Mouse (Mus musculus) forebrain, embryonic 11.5 days (tissue): ENCODE results near the gene Zeb2. TPM values are rescaled to one million over a fixed set of nuclear protein-coding genes. Genes with fewer than 3 reads are reported as not detected.
A peak's percentile ranks its signal among the peaks of the same experiment; 100 is the strongest.

Source experiments
- ATAC-seq: fragments of 200-750 bp; cut with Nextera tagmentation; replicated peaks from 2 replicates; pipeline ENCODE4 v1.8.0; 2017; ENCODE audit warnings: moderate TSS enrichment; ENCODE audit not compliant: low FRiP score
- DNase-seq: peaks from one replicate; pipeline ENCODE4 v3.0.0-alpha.2; 2017; ENCODE audit warnings: low spot score
- H3K27ac ChIP-seq: fragments of 300-500 bp; sonication (generic); 2 replicates; pipeline ENCODE4 v1.5.1; 2014; ENCODE audit warnings: low read depth, low read length
- H3K27me3 ChIP-seq: fragments of 300-500 bp; sonication (generic); 2 replicates; pipeline ENCODE4 v1.6.1; 2014; ENCODE audit warnings: mild to moderate bottlenecking, low read length, mixed read lengths; ENCODE audit not compliant: control insufficient read depth, insufficient read depth
- H3K36me3 ChIP-seq: fragments of 300-500 bp; sonication (generic); 2 replicates; pipeline ENCODE4 v1.6.1; 2014; ENCODE audit warnings: mild to moderate bottlenecking, low read length, moderate library complexity, mixed read lengths; ENCODE audit not compliant: control insufficient read depth, insufficient read depth
- H3K4me1 ChIP-seq: fragments of 300-500 bp; sonication (generic); replicated peaks from 2 replicates; pipeline ENCODE4 v1.6.1; 2014; ENCODE audit warnings: low read length, mixed read lengths; ENCODE audit not compliant: control insufficient read depth, insufficient read depth
- H3K4me2 ChIP-seq: fragments of 300-500 bp; sonication (generic); 2 replicates; pipeline ENCODE4 v1.6.1; 2014; ENCODE audit warnings: low read depth, mild to moderate bottlenecking, low read length, moderate library complexity, mixed read lengths; ENCODE audit not compliant: severe bottlenecking
- H3K4me3 ChIP-seq: fragments of 300-500 bp; sonication (generic); 2 replicates; pipeline ENCODE4 v1.5.1; 2014; ENCODE audit warnings: low read depth, low read length
- H3K9ac ChIP-seq: fragments of 300-500 bp; sonication (generic); 2 replicates; pipeline ENCODE4 v1.6.1; 2014; ENCODE audit warnings: low read length
- H3K9me3 ChIP-seq: fragments of 300-500 bp; sonication (generic); 2 replicates; pipeline ENCODE4 v1.6.1; 2016; ENCODE audit warnings: low read length, mixed read lengths; ENCODE audit not compliant: control insufficient read depth
- WGBS: fragments of 180-500 bp; shearing (Covaris S2); extraction: QIAGEN DNeasy Blood & Tissue Kit; methylation state at CpG from one replicate; pipeline ENCODE4 v1.1.7; 2014; 5-methylcytosine and 5-hydroxymethylcytosine counted together
- polyA plus RNA-seq: library from polyadenylated mRNA; unstranded; fragments of >200 nt; fragmentation: Nextera tagmentation; extraction: Ambion mirVana; gene quantifications from 2 replicates; pipeline ENCODE4 v1.2.1, GENCODE M21; 2014

Gene Zeb2
- polyA plus RNA-seq, 1 experiment from 2014 or later = 50.0 TPM

GRCm38 (mm10) chr2:45060202-45060601, 57.0 kb downstream of the Zeb2 start:
- H3K4me3 ChIP-seq = no peak overlapping the region
- H3K9ac ChIP-seq = no peak overlapping the region
- 78% methylated on average over 9 of the region's 9 CpGs for WGBS
- H3K4me1 ChIP-seq = peaks cover 12% of the 10 kb centered on the region
- no peak overlapping the region for H3K27ac ChIP-seq
- ATAC-seq = no peak
- H3K4me2 ChIP-seq = no peak overlapping the region
- H3K9me3 ChIP-seq = no peaks in the 10 kb centered on the region
- no peaks in the 10 kb centered on the region for H3K36me3 ChIP-seq
- DNase-seq = no peak
- H3K27me3 ChIP-seq = no peaks in the 10 kb centered on the region

- WGBS = 83% methylated on average over 4 of the region's 4 CpGs
- peaks cover 12% of the 10 kb centered on the region for H3K4me1 ChIP-seq
These were observed 57.6 kb downstream of the Zeb2 start for GRCm38 (mm10) chr2:45059599-45059998.

DNA sequence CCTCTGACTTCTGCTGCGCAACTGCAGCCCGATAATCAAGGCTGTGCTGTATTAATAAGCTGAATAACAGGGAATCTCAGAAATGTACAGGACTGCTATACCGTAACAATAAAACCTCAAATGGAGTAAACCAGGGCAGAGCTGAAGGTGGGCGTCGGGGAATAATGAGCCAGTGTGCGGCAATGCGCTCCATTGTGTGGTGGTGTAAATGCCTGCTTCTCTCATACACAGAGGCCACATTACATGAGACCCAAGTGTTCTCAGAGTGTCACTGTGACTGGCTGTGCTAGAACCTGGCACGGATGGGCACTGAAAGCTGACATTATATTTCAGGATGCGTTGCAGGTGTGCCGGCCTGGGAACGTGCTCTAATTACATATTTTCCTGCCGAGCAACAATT, 58.2 kb downstream of the Zeb2 start:
- Histone ChIP-seq H3K27me3 (no peaks in the 10 kb centered on the region), H3K36me3 (no peaks in the 10 kb centered on the region), H3K4me1 (peaks cover 12% of the 10 kb centered on the region), H3K9me3 (no peaks in the 10 kb centered on the region), H3K4me3 (no peak overlapping the region), H3K27ac (no peak overlapping the region), H3K4me2 (no peak overlapping the region), H3K9ac (no peak overlapping the region)
- 61% methylated on average over 12 of the region's 12 CpGs for WGBS
- DNase-seq = no peak
- peak; percentile 54; the same call in 1 of the 2 replicates for ATAC-seq

More at GRCm38 (mm10) chr2:45059599-45059998, 57.6 kb downstream of the Zeb2 start:
- no peak overlapping the region for H3K9ac ChIP-seq
- no peak for ATAC-seq
- H3K4me2 ChIP-seq = no peak overlapping the region
- no peak overlapping the region for H3K27ac ChIP-seq
- H3K4me3 ChIP-seq = no peak overlapping the region
- H3K9me3 ChIP-seq = no peaks in the 10 kb centered on the region
- DNase-seq = no peak
- no peaks in the 10 kb centered on the region for H3K36me3 ChIP-seq
- no peaks in the 10 kb centered on the region for H3K27me3 ChIP-seq

DNA sequence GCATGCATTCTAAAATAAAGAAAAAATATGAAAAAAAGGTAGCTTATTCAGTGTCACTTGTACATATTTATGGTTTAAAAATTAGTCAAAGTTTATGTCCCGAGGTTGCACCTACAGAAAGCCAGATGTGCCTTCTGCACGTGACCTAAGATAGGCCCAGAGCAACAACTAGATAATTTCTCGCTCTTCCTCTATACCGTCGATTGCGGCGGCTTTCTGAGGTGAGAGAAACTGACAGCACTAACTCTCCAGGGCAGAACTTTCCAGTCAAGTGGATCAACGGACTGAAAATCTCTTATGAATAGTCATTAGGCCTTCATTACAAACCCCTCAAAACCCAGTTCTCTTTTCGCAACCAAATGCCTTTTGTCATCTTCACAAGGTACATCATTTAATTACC, 59.0 kb downstream of the Zeb2 start:
- Histone ChIP-seq H3K4me2 (no peak overlapping the region), H3K4me1 (peaks cover 6% of the 10 kb centered on the region; the same call in 1 of the 2 replicates), H3K4me3 (no peak overlapping the region), H3K9ac (no peak overlapping the region), H3K9me3 (no peaks in the 10 kb centered on the region), H3K27me3 (no peaks in the 10 kb centered on the region), H3K27ac (no peak overlapping the region), H3K36me3 (no peaks in the 10 kb centered on the region)
- ATAC-seq (no peak), DNase-seq (no peak)
- WGBS = 86% methylated on average over 9 of the region's 9 CpGs

DNA sequence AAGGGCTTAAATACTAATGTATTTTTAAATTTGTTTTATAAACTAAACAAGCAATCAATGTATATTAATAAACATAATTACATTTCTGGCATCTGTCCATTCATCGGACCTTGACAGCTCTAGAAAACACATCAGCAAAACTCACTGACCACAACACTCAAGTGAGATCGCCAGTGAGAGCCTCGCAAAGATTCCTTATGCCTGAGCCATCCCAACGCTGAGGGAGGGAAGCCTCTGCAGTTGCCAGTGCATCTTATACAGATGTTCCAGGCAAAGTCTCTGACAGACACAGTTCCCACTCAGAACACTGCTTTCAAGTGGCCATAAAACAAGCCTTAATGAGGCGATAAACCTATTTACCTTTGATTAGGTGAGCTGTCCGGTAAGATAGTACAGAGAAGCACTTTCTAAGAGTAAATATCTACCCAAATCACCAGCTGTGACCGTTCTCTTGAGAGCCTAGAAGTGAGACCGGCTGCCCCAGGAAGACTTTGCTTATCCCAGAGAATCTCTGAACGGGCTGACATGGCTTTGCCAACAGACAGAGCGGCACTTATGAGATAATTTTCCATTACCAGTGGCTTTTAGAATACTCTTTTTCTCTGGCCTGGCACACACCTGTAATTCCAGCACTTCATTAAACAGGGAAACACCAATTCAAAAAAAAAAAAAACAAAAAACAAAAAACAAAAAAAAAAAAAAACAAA, 60.2 kb downstream of the Zeb2 start:
- no peak for DNase-seq
- no peak overlapping the region for H3K4me3 ChIP-seq
- no peaks in the 10 kb centered on the region for H3K27me3 ChIP-seq
- no peaks in the 10 kb centered on the region for H3K36me3 ChIP-seq
- ATAC-seq = no peak
- no peak overlapping the region for H3K27ac ChIP-seq
- 89% methylated on average over 10 of the region's 10 CpGs for WGBS
- H3K9ac ChIP-seq = no peak overlapping the region
- no peaks in the 10 kb centered on the region for H3K9me3 ChIP-seq
- H3K4me1 ChIP-seq = peaks cover 5% of the 10 kb centered on the region; the same call in 1 of the 2 replicates
- no peak overlapping the region for H3K4me2 ChIP-seq

GRCm38 (mm10) chr2:45055926-45056325, 61.3 kb downstream of the Zeb2 start:
- Histone ChIP-seq H3K9ac (no peak overlapping the region), H3K9me3 (no peaks in the 10 kb centered on the region), H3K4me1 (peaks cover 5% of the 10 kb centered on the region; the same call in 1 of the 2 replicates), H3K27me3 (no peaks in the 10 kb centered on the region), H3K4me3 (no peak overlapping the region), H3K4me2 (no peak overlapping the region), H3K36me3 (no peaks in the 10 kb centered on the region), H3K27ac (no peak overlapping the region)
- ATAC-seq (no peak), DNase-seq (no peak)
- 90% methylated on average over 6 of the region's 6 CpGs for WGBS

DNA sequence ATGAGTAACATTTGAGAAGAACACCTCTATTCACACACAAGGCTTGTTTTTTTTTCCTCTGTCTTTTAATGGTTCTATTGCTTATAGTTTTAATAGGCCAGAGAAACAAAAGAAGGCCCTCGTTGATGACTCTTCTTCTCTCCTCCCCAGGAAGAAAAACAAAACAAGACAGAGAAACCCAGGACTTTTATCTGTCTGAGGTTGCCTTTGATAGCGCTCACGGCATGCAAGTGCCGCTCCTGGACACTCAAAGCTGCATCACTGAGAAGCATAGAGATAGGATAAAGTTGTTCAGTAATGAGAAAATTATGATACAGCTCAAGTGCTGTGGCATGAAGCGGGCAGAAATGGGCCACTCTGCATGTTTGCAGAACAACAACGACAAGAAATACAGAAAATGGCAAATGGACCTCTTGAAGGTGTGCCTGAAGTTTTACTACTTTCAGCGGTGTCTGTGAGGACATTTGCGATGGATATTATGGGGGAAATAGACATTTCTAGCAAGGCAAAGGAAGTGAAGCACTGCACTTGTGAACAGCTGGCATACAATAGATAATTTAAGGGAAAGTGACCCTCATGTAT, 62.1 kb downstream of the Zeb2 start:
- Histone ChIP-seq H3K36me3 (no peaks in the 10 kb centered on the region), H3K27ac (no peak overlapping the region), H3K27me3 (no peaks in the 10 kb centered on the region), H3K9ac (no peak overlapping the region), H3K4me2 (no peak overlapping the region), H3K4me1 (peaks cover 5% of the 10 kb centered on the region; the same call in 1 of the 2 replicates), H3K9me3 (no peaks in the 10 kb centered on the region), H3K4me3 (no peak overlapping the region)
- 77% methylated on average over 8 of the region's 8 CpGs for WGBS
- DNase-seq = no peak
- no peak for ATAC-seq

- Histone ChIP-seq H3K4me3 (no peak overlapping the region), H3K4me1 (peaks cover 5% of the 10 kb centered on the region; the same call in 1 of the 2 replicates), H3K36me3 (no peaks in the 10 kb centered on the region), H3K27ac (peak overlapping the region; percentile 6; the same call in 1 of the 2 replicates), H3K9ac (no peak overlapping the region), H3K4me2 (no peak overlapping the region), H3K27me3 (no peaks in the 10 kb centered on the region), H3K9me3 (no peaks in the 10 kb centered on the region)
- WGBS = 84% methylated on average over 11 of the region's 11 CpGs
- DNase-seq (no peak), ATAC-seq (no peak)
These were observed 62.8 kb downstream of the Zeb2 start for GRCm38 (mm10) chr2:45054070-45055025.
